Mouse (Mus musculus) midbrain, embryonic 16.5 days (tissue): Measurements from ENCODE around the gene Pde5a. TPM values are rescaled to one million over a fixed set of nuclear protein-coding genes. Genes with fewer than 3 reads are reported as not detected.

Experiments used
- ATAC-seq: fragments of 200-750 bp; cut with Nextera tagmentation; 2 replicates; pipeline ENCODE4 v1.8.0; 2017; ENCODE audit warnings: moderate TSS enrichment
- H3K27ac ChIP-seq: fragments of 300-500 bp; sonication (generic); 2 replicates; pipeline ENCODE4 v1.5.1; 2014; ENCODE audit warnings: mild to moderate bottlenecking, low read length, mixed read lengths
- H3K27me3 ChIP-seq: fragments of 300-500 bp; sonication (generic); 2 replicates; pipeline ENCODE4 v1.6.1; 2014; ENCODE audit warnings: low read depth, low read length, mixed read lengths; ENCODE audit not compliant: control insufficient read depth, insufficient read depth
- H3K36me3 ChIP-seq: fragments of 300-500 bp; sonication (generic); 2 replicates; pipeline ENCODE4 v1.6.1; 2014; ENCODE audit warnings: mild to moderate bottlenecking, low read length, moderate library complexity, mixed read lengths; ENCODE audit not compliant: control insufficient read depth, insufficient read depth
- H3K4me1 ChIP-seq: fragments of 300-500 bp; sonication (generic); 2 replicates; pipeline ENCODE4 v1.6.1; 2014; ENCODE audit warnings: mild to moderate bottlenecking, low read length, mixed read lengths; ENCODE audit not compliant: control insufficient read depth, insufficient read depth
- H3K4me2 ChIP-seq: fragments of 300-500 bp; sonication (generic); 2 replicates; pipeline ENCODE4 v1.6.1; 2014; ENCODE audit warnings: mild to moderate bottlenecking, low read length, mixed read lengths
- H3K4me3 ChIP-seq: fragments of 300-500 bp; sonication (generic); 2 replicates; pipeline ENCODE4 v1.5.1; 2014; ENCODE audit warnings: low read depth, mild to moderate bottlenecking, low read length, moderate library complexity, mixed read lengths
- H3K9ac ChIP-seq: fragments of 300-500 bp; sonication (generic); 2 replicates; pipeline ENCODE4 v1.6.1; 2014; ENCODE audit warnings: low read depth, low read length, mixed read lengths
- H3K9me3 ChIP-seq: fragments of 300-500 bp; sonication (generic); replicated peaks from 2 replicates; pipeline ENCODE4 v1.6.1; 2014; ENCODE audit warnings: mild to moderate bottlenecking, low read length, mixed read lengths; ENCODE audit not compliant: control insufficient read depth, poor library complexity, severe bottlenecking
- WGBS: fragments of 180-500 bp; shearing (Covaris S2); extraction: QIAGEN DNeasy Blood & Tissue Kit; methylation state at CpG from one replicate; pipeline ENCODE4 v1.1.7; 2014; 5-methylcytosine and 5-hydroxymethylcytosine counted together
- polyA plus RNA-seq: library from polyadenylated mRNA; unstranded; fragments of >200 nt; fragmentation: Nextera tagmentation; extraction: Ambion mirVana; gene quantifications from 2 replicates; pipeline ENCODE4 v1.2.1, GENCODE M21; 2015

Gene Pde5a
- polyA plus RNA-seq, 1 experiment from 2014 or later: 1.6 TPM

- no peak overlapping the region for H3K4me2 ChIP-seq
- H3K4me1 ChIP-seq: no peaks in the 10 kb centered on the region
- no peak for ATAC-seq
- H3K9me3 ChIP-seq: no peaks in the 10 kb centered on the region
- no peak overlapping the region for H3K27ac ChIP-seq
- no peaks in the 10 kb centered on the region for H3K27me3 ChIP-seq
- H3K4me3 ChIP-seq: no peak overlapping the region
- no peaks in the 10 kb centered on the region for H3K36me3 ChIP-seq
- 88% methylated on average over 2 of the region's 2 CpGs for WGBS
- no peak overlapping the region for H3K9ac ChIP-seq
Observed at GRCm38 (mm10) chr3:122859829-122860228, 131.1 kb downstream of the Pde5a start.

GRCm38 (mm10) chr3:122860573-122861498, 132.1 kb downstream of the Pde5a start:
- no peaks in the 10 kb centered on the region for H3K9me3 ChIP-seq
- WGBS: 89% methylated on average over 12 of the region's 12 CpGs
- no peaks in the 10 kb centered on the region for H3K4me1 ChIP-seq
- ATAC-seq: no peak
- no peak overlapping the region for H3K4me2 ChIP-seq
- H3K27ac ChIP-seq: no peak overlapping the region
- no peaks in the 10 kb centered on the region for H3K27me3 ChIP-seq
- no peak overlapping the region for H3K9ac ChIP-seq
- no peak overlapping the region for H3K4me3 ChIP-seq
- no peaks in the 10 kb centered on the region for H3K36me3 ChIP-seq

- no peaks in the 10 kb centered on the region for H3K27me3 ChIP-seq
- no peaks in the 10 kb centered on the region for H3K4me1 ChIP-seq
- no peaks in the 10 kb centered on the region for H3K36me3 ChIP-seq
- H3K4me2 ChIP-seq: no peak overlapping the region
- no peak for ATAC-seq
- no peak overlapping the region for H3K4me3 ChIP-seq
- no peak overlapping the region for H3K9ac ChIP-seq
- 85% methylated on average over 4 of the region's 4 CpGs for WGBS
- no peak overlapping the region for H3K27ac ChIP-seq
- no peaks in the 10 kb centered on the region for H3K9me3 ChIP-seq
Observed at GRCm38 (mm10) chr3:122865092-122865491, 136.3 kb downstream of the Pde5a start.

- Histone ChIP-seq H3K9me3 (no peaks in the 10 kb centered on the region), H3K27ac (no peak overlapping the region), H3K4me2 (no peak overlapping the region), H3K27me3 (no peaks in the 10 kb centered on the region), H3K9ac (no peak overlapping the region), H3K36me3 (no peaks in the 10 kb centered on the region), H3K4me1 (no peaks in the 10 kb centered on the region), H3K4me3 (no peak overlapping the region)
- ATAC-seq: no peak
- WGBS: 100% methylated on average over 1 of the region's 1 CpGs
Observed at GRCm38 (mm10) chr3:122868270-122868669, 139.5 kb downstream of the Pde5a start.

- WGBS: 92% methylated on average over 1 of the region's 1 CpGs
- no peak for ATAC-seq
- Histone ChIP-seq H3K4me1 (no peaks in the 10 kb centered on the region), H3K27me3 (no peaks in the 10 kb centered on the region), H3K4me2 (no peak overlapping the region), H3K4me3 (no peak overlapping the region), H3K9me3 (no peaks in the 10 kb centered on the region), H3K27ac (no peak overlapping the region), H3K36me3 (no peaks in the 10 kb centered on the region), H3K9ac (no peak overlapping the region)
Observed at GRCm38 (mm10) chr3:122871596-122871995, 142.8 kb downstream of the Pde5a start.

- ATAC-seq: no peak
- Histone ChIP-seq H3K9ac (no peak overlapping the region), H3K27me3 (no peaks in the 10 kb centered on the region), H3K27ac (no peak overlapping the region), H3K36me3 (no peaks in the 10 kb centered on the region), H3K4me2 (no peak overlapping the region), H3K9me3 (no peaks in the 10 kb centered on the region), H3K4me3 (no peak overlapping the region), H3K4me1 (no peaks in the 10 kb centered on the region)
- 94% methylated on average over 2 of the region's 2 CpGs for whole genome bisulfite sequencing
Observed at GRCm38 (mm10) chr3:122876870-122877269, 148.1 kb downstream of the Pde5a start.

GRCm38 (mm10) chr3:122877543-122877942, 148.8 kb downstream of the Pde5a start:
- Histone ChIP-seq H3K27me3 (no peaks in the 10 kb centered on the region), H3K9ac (no peak overlapping the region), H3K27ac (no peak overlapping the region), H3K4me3 (no peak overlapping the region), H3K9me3 (no peaks in the 10 kb centered on the region), H3K4me2 (no peak overlapping the region), H3K36me3 (no peaks in the 10 kb centered on the region), H3K4me1 (no peaks in the 10 kb centered on the region)
- 87% methylated on average over 3 of the region's 3 CpGs for WGBS
- no peak for ATAC-seq

- Histone ChIP-seq H3K27me3 (no peaks in the 10 kb centered on the region), H3K4me2 (no peak overlapping the region), H3K4me3 (no peak overlapping the region), H3K9me3 (no peaks in the 10 kb centered on the region), H3K27ac (no peak overlapping the region), H3K36me3 (no peaks in the 10 kb centered on the region), H3K4me1 (no peaks in the 10 kb centered on the region), H3K9ac (no peak overlapping the region)
- no peak for ATAC-seq
- 88% methylated on average over 8 of the region's 8 CpGs for WGBS
Observed at GRCm38 (mm10) chr3:122878705-122879315, 150.1 kb downstream of the Pde5a start.
